Mouse (Mus musculus) olfactory bulb, adult 2 months (tissue): ENCODE results near the gene Draxin. TPM values are rescaled to one million over a fixed set of nuclear protein-coding genes. Genes with fewer than 3 reads are reported as not detected.
A peak's percentile ranks its signal among the peaks of the same experiment; 100 is the strongest.

Experiments used
- H3K27ac ChIP-seq: fragments of 200-500 bp; 2 replicates; pipeline ENCODE4 v1.5.1; 2012; ENCODE audit warnings: low read depth, low read length; ENCODE audit not compliant: insufficient read depth
- H3K4me1 ChIP-seq: fragments of 200-500 bp; 2 replicates; pipeline ENCODE4 v1.6.1; 2012; ENCODE audit warnings: low read length; ENCODE audit not compliant: control insufficient read depth, insufficient read depth
- H3K4me3 ChIP-seq: fragments of 200-500 bp; 2 replicates; pipeline ENCODE4 v1.5.1; 2012; ENCODE audit warnings: mild to moderate bottlenecking, low read depth, low read length, moderate library complexity; ENCODE audit not compliant: insufficient read depth
- CTCF ChIP-seq: fragments of 200-500 bp; IDR thresholded peaks from 2 replicates; pipeline ENCODE4 v1.5.1; 2012; ENCODE audit warnings: low read depth, mild to moderate bottlenecking, low read length, moderate library complexity; ENCODE audit not compliant: insufficient read depth
- POLR2A ChIP-seq: fragments of 200-500 bp; IDR thresholded peaks from 2 replicates; pipeline ENCODE4 v1.6.1; 2012; ENCODE audit warnings: mild to moderate bottlenecking, low read depth, low read length, moderate library complexity; ENCODE audit not compliant: insufficient read depth
- WGBS: fragments of 180-500 bp; shearing (Covaris S2); methylation state at CpG from one replicate; pipeline ENCODE4 v1.1.7; 2018; 5-methylcytosine and 5-hydroxymethylcytosine counted together
- polyA plus RNA-seq: library from polyadenylated mRNA; stranded (reverse); fragments of >200 nt; gene quantifications from 2 replicates; pipeline ENCODE4 v1.2.4, GENCODE M21; 2012; ENCODE audit warnings: low replicate concordance; ENCODE audit not compliant: missing spikeins, insufficient read depth, insufficient read length

Gene Draxin
- polyA plus RNA-seq, 1 experiment: not detected

GRCm38 (mm10) chr4:148154982-148155381, 24.5 kb upstream of the Draxin start:
- WGBS: 13% methylated on average over 3 of the region's 3 CpGs
- TF ChIP-seq CTCF (no peak), POLR2A (no peak)
- Histone ChIP-seq H3K4me3 (no peak overlapping the region), H3K27ac (no peak overlapping the region), H3K4me1 (peaks cover 19% of the 10 kb centered on the region)

DNA sequence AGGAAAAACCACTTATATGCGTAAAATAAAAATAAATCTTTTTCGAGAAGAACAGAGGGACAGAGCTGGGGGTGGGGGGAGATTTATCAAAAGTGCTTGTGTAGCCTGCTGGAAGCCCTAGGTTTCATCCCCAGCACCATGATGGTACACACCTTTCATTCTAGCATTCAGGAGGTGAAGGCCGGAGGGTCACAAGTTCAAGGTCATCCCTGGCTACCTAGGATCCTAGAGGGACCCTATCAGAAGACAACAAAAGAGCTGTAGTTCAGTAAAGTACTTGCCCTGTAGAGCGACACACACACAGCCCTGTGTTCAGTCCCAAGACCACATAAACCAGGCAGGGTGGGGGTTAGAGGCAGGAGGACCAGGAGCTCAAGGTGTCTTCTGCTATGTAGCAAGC, 23.5 kb upstream of the Draxin start:
- H3K4me3 ChIP-seq: no peak overlapping the region
- 95% methylated on average over 4 of the region's 4 CpGs for WGBS
- no peak for TF ChIP-seq POLR2A
- TF ChIP-seq CTCF: no peak
- H3K4me1 ChIP-seq: peaks cover 24% of the 10 kb centered on the region
- H3K27ac ChIP-seq: no peak overlapping the region

DNA sequence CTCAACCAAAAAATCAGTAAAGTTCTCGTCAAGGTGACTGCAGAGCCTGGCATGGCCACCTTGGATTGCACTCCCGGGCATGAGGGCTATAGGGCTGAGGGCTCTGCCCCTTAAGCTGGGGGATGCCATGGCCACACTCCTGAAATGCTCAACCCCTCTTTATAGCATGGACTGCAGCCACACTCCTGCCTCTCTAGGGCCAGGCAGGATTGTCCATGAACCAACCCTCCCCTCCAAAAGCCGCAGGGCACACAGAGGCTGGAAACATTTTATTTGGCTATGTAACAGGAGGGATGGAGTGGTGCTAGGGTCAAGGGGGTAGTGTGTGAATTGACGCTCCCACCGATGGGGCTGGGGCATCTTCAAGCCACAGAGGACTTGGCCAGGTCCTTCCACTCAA, 22.0 kb upstream of the Draxin start:
- no peak for TF ChIP-seq POLR2A
- TF ChIP-seq CTCF: no peak
- WGBS: 81% methylated on average over 5 of the region's 5 CpGs
- H3K27ac ChIP-seq: no peak overlapping the region
- peaks cover 17% of the 10 kb centered on the region for H3K4me1 ChIP-seq
- H3K4me3 ChIP-seq: no peak overlapping the region

DNA sequence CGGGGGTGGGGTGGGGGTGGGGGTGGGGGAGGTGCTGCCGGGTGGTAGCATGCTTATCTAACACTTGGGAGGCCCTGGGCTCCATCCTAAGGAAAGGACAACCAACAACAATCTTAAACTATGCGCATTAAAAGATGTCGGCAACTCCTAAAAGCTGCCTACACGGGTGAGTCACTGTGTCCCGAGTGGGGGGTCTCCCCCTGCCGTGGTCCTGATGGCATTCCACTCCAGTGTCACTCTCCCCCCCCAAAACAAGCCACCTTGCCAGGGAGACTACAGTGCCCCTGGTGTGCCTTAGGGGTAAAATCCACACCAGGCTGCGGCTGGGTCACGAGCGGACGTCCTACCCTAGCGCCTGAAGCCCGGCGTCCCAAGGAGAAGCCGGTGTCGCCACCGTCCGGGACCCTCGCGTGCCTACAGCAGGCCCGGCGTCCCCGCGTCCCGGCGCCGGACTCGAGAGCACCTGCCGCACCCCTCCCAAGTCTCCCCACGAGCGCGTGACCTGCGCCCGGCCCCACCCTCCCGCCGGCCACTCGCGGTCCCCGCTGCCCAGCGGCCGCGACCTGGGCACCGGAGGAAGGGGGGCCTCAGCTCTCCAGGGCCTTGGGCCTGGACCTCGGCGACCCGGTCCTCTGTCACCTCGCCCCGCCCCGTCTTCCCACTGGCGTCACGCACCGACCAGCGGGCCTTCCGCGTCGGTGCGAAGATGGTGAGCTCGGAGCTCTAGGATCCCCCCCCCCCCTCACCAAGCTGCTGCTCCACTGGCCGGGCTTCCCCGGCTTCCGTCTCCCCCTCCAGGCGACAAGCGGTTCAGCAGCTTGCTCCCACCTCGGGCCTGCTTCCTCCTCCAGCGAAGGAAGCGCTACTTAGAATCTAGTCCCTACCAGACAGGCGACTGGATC, 21.0 kb upstream of the Draxin start, which contains the start of gene Fbxo6:
Gene Fbxo6 (minus strand): TSS at position 874 of the 902 bp plus-strand sequence.
- under 1% methylated on average over 64 of the region's 67 CpGs for WGBS
- peak; percentile 83 for TF ChIP-seq CTCF
- TF ChIP-seq POLR2A: peak; percentile 48; the same call in 1 of the 2 replicates
- H3K4me1 ChIP-seq: peaks cover 14% of the 10 kb centered on the region; the same call in 1 of the 2 replicates
- peak within 1 kb of the TSS; percentile 93 for H3K27ac ChIP-seq
- peak within 1 kb of the TSS; percentile 70 for H3K4me3 ChIP-seq

DNA sequence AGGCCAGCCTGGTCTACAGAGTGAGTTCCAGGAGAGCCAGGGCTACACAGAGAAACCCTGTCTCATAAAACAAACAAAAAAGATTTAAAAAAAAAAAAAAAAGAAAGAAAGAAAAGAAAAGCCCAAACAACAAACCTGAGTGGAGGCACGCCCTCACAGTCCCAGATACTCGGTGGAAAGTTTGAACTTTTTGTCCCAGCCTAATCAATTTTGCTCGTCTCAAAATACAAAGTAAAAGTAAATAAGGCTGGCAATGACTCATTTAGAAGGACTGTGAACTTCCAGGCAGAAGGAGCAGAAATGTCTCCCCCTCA, 20.4 kb upstream of the Draxin start:
- Histone ChIP-seq H3K27ac (no peak overlapping the region), H3K4me3 (no peak overlapping the region), H3K4me1 (peaks cover 9% of the 10 kb centered on the region; the same call in 1 of the 2 replicates)
- TF ChIP-seq CTCF (no peak), POLR2A (no peak)
- WGBS: 21% methylated on average over 3 of the region's 3 CpGs

GRCm38 (mm10) chr4:148150242-148150641, 19.7 kb upstream of the Draxin start:
- no peak for TF ChIP-seq POLR2A
- no peak for TF ChIP-seq CTCF
- 80% methylated on average over 7 of the region's 7 CpGs for WGBS
- no peak overlapping the region for H3K27ac ChIP-seq
- H3K4me3 ChIP-seq: no peak overlapping the region
- H3K4me1 ChIP-seq: peaks cover 9% of the 10 kb centered on the region; the same call in 1 of the 2 replicates

DNA sequence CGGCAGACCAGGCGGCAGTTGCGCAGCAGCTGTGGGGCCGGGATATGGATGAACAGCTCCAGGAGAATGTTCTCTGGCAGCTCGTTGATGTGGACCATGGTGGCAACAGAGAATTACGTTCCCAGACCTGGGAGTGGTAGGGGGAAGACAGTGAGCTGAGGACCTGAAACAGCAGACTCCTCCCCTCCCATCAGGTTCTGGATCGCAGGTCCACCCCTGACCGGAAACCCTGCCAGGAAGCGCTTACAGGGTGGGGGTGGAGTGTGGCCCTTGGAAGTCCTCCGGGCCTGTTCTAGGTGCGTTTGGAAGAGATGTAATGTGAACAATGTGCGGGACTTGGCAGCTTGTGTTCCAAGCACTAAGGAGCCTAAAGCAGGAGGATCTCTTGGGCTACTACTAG, 19.0 kb upstream of the Draxin start:
- WGBS: 83% methylated on average over 12 of the region's 12 CpGs
- TF ChIP-seq CTCF: no peak
- TF ChIP-seq POLR2A: no peak
- Histone ChIP-seq H3K4me1 (peaks cover 9% of the 10 kb centered on the region; the same call in 1 of the 2 replicates), H3K4me3 (no peak overlapping the region), H3K27ac (no peak overlapping the region)

- TF ChIP-seq CTCF (no peak), POLR2A (no peak)
- no peak overlapping the region for H3K27ac ChIP-seq
- H3K4me1 ChIP-seq: peaks cover 9% of the 10 kb centered on the region; the same call in 1 of the 2 replicates
- WGBS: 82% methylated on average over 2 of the region's 2 CpGs
- no peak overlapping the region for H3K4me3 ChIP-seq
Measured at GRCm38 (mm10) chr4:148147714-148148113, 17.2 kb upstream of the Draxin start.

- Histone ChIP-seq H3K27ac (no peak overlapping the region), H3K4me1 (no peaks in the 10 kb centered on the region), H3K4me3 (no peak overlapping the region)
- 90% methylated on average over 5 of the region's 5 CpGs for WGBS
- no peak for TF ChIP-seq POLR2A
- no peak for TF ChIP-seq CTCF
Measured at GRCm38 (mm10) chr4:148143721-148144120, 13.2 kb upstream of the Draxin start.
